Mouse (Mus musculus) stomach, postnatal 0 days (tissue): ENCODE data around the gene Net1.

Source experiments
- CTCF ChIP-seq: IDR thresholded peaks from 2 replicates; pipeline ENCODE4 v1.5.1; 2016; ENCODE audit warnings: antibody characterized with exemption, low read depth, mild to moderate bottlenecking, moderate library complexity
- EP300 ChIP-seq: optimal IDR thresholded peaks from 2 replicates; pipeline ENCODE3; 2016; ENCODE audit warnings: antibody characterized with exemption

DNA sequence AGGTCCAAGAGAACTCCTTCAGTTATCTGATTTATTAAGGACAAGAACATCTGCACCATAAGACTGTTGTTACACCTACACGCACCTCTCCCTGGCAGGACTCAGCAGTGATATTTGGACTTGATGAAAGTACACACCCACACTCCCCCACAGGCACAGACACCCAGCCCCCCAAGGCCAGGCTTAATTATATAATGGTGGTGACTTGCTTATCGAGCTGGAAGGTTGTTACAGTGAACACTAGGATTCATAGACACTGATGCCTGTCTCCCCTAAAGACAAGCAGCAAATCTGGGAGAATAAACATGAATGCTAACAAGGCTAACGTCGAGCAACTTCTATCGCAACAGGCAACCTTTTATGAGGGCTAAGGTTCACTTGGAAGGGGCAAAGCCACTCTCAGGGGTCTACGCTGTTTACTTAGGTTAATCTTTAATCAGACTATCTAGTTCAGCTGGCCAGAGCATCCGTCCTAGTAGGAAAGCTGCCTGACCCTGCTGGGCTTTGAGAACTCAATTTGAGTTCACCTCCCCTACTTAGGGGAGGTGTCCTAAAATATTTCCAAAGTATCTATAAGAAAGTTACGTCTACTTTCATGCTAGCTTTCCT lies 26.4 kb downstream of the Net1 start:
- TF ChIP-seq CTCF (no peak), EP300 (no peak)
